Mouse (Mus musculus) urinary bladder, postnatal 14 days (tissue): ENCODE results near the gene Pld3.
"Not testable (repeated sequence)": the region's sequence is repeated elsewhere in the genome, so short reads cannot be mapped to it uniquely, and the experiment has no call there.

Source experiments
- DNase-seq: peaks from one replicate; pipeline ENCODE4 v3.0.0; 2021; ENCODE audit warnings: low spot score

Gene Pld3

DNA sequence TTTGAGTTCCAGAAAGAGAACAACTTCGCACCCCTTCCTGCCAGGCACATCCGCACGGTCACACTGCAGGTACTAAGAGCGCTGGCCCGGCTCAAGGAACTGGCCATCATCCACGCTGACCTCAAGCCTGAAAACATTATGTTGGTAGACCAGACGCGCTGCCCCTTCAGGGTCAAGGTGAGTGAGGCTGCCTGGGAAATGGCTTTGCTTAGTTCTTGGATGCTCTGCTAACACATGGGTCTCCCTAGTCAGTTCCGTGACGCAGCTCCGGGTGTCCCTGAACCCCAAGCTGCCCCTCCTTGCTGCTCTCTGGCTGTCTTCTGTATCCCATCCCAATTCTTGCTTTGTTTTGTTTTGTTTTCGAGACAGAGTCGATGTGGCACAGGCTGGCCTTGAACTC is 29.2 kb downstream of the Pld3 start:
- DNase-seq: no peak

GRCm38 (mm10) chr7:27522967-27523366 is 30.1 kb downstream of the Pld3 start, which contains the start of gene Hipk4:
Gene Hipk4 (plus strand): TSS chr7:27523267.
- no peak for DNase-seq

- DNase-seq: peak; percentile 70
Observed at GRCm38 (mm10) chr7:27520599-27520998, 32.4 kb downstream of the Pld3 start.

DNA sequence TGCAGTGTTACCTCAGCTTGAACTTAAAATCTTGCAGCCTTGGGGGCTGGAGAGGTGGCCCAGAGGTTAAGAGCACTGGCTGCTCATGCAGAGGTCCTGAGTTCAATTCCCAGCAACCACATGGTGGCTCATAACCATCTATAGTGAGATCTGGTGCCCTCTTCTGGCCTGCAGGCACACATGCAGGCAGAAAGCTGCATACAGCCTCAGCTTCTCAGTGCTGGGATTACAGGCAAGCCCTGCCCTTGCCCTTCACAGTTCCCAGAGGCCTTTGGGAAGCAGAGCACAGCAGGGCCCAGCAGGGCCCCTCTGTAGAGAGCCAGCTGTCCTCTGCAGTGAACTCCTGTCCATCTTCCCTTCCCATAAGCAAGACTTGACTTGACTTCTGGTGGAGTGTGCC is 32.9 kb downstream of the Pld3 start:
- DNase-seq: no peak

GRCm38 (mm10) chr7:27518314-27518713 is 34.7 kb downstream of the Pld3 start:
- no peak for DNase-seq

DNA sequence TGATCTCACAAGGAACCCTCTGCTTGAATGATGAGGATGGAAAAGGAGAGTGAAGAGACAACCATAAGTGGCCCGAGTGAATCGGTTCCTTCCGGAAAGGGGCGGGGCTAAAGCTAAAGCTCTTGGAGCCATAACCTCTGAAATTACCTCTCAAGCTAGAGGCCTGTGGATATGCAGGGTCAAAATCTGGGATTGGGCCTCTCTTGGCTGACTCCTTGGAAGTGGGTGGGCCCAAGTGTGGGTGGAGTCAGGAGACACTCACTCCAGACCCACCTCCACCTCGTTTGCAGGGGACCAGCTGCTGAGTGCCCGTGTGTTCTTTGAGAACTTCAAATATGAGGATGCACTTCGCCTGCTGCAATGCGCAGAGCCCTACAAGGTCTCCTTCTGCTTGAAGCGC is 38.1 kb downstream of the Pld3 start:
- no peak for DNase-seq

- DNase-seq: no peak
Observed at GRCm38 (mm10) chr7:27510809-27511208, 42.2 kb downstream of the Pld3 start.

GRCm38 (mm10) chr7:27508648-27509005 is 44.4 kb downstream of the Pld3 start:
- DNase-seq: peak; percentile 72

GRCm38 (mm10) chr7:27507711-27508647 is 45.0 kb downstream of the Pld3 start:
- DNase-seq: peak; percentile 100

GRCm38 (mm10) chr7:27506765-27507370 is 46.1 kb downstream of the Pld3 start:
- DNase-seq: no peak

DNA sequence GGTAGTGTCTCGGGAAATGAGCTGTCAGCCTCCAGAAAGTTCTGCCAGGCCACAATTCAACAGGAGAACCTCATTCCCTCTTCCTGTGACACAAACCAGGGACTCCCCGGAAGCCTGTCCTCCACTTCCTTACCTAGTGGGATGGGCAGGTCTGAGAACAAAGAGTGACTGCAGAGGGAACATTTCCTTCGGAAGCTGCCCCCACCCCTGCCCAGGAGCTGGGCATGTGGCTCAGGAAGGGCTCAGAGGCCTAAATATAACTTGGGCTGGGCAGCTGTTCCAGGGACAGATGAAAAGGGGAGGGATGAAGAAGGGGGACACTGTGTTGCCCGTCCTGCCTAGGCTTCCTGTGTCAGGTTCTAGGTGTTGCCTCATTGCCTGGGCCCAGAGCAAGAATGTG is 51.4 kb downstream of the Pld3 start:
- DNase-seq: no peak

GRCm38 (mm10) chr7:27499036-27499435 is 54.0 kb downstream of the Pld3 start, which contains the start of gene Prx:
Gene Prx (plus strand): TSS chr7:27499324.
- no peak for DNase-seq

DNA sequence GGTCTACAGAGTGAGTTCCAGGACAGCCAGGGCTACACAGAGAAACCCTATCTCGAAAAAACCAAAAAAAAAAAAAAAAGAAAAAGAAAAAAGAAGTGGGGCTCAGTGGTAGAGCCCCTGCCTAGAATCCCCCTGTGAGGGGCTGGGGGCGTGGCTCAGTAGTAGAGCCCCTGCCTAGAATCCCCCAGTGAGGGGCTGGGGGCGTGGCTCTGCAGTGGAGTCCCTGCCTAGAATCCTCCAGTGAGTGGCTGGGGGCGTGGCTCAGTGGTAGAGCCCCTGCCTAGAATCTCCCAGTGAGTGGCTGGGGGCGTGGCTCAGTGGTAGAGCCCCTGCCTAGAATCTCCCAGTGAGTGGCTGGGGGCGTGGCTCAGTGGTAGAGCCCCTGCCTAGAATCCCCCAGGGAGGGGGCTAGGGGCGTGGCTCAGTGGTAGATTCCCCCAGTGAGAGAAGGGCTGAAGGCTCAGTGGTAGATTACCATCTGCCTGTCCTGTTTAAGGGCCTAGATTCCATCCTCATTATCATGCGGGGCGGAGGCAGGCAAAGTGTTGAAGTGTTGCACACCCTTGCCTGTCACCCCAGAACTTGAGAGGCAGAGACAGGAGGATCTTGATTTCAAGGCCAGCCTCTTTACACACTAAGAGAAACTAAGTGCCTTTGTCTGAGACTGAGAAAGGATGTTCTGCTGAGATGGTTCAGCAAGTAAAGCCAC is 58.2 kb downstream of the Pld3 start:
- not testable (repeated sequence) for DNase-seq

DNA sequence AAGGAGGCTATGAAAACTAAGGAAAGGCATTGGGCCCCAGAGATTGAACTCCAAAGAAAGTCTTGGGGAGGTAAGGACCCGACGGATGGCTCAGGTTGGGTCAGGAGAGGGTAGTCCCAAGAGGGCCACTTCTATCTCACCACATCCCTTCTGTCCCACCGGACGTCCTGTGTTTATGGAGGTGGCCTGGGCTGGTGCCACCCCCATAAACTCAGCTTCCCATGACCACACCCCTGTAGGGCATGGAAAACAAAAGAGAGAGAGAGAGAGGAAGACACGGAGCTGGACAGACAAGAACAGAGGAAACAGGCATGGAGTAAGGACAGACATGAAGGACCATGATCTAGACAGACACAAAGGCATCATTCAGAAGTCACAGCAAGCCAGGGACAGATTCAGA is 59.6 kb downstream of the Pld3 start:
- no peak for DNase-seq

DNA sequence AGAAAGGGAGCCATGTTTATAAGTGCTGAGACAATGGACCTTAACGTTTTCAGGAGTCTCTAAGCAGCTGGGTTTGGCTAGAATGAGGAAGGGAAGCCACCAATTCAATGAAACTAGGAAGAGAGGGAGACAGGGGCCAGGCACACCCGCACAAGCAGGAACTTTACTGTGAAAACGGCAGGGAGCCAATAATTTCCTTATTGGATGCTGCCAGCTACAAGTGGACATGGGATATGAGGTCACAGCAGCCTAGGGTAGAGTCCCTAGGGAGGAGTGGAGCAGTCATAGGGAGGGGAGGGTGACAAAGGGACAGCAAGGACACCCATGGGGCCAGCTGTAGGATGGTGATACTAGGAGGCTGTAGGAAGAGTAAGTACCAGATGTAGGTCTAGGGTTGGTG is 60.0 kb downstream of the Pld3 start:
- DNase-seq: no peak

GRCm38 (mm10) chr7:27491856-27492255 is 61.2 kb downstream of the Pld3 start:
- no peak for DNase-seq

DNA sequence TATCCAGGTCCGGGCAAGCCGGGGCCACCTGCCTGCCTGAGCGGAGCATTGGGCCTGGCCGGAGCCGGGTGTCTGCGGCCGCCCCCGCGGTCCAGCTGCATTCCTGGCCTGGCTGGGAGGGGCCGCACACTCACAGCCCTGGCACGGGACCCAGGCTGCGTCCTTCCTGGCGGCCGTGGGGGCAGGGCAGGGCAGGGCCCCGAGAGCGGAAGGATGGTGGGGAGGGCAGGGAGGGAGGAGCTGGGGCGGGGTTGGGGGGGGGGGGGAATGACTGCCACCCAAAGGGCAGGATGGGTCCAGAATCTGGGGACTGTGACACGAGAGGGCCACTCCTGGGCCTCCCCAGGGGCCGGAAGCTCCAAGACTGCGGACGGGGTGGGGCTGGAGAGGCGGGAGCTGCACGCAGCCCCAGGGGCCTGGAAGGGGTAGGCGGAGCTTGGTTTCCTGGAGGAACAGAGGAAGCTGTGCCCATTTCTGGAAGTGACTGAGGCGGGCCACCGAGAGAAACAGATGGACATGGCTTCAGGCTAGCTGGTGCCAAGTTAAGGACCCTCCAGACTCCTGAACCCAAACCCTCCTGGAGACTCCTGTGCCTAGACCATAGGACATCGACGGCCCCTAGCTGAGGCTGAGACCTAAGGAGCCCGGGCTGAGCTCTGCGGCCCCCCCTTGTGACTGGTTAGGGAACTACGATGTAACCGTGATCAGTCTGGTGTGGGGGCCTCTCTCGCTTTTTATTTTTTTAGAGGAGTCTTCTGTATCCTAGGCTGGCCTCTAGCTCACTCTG is 62.3 kb downstream of the Pld3 start:
- peak; percentile 97 for DNase-seq

- DNase-seq: no peak
Observed at GRCm38 (mm10) chr7:27490227-27490542, 62.8 kb downstream of the Pld3 start.

- no peak for DNase-seq
Observed at GRCm38 (mm10) chr7:27489270-27489869, 63.6 kb downstream of the Pld3 start.

GRCm38 (mm10) chr7:27487740-27488268 is 65.2 kb downstream of the Pld3 start:
- peak; percentile 80 for DNase-seq
